ENCODE assay signal across 9 mouse cellular contexts in genomic region chr2:136058398-136058797, GRCm38 (mm10). TPM values are rescaled to one million over a fixed set of nuclear protein-coding genes. Genes with fewer than 3 reads are reported as not detected.
DNase-seq lines count a peak whose midpoint lies in the region; ATAC-seq and TF ChIP-seq lines count a peak whose summit lies in the region.
"Had no signal": no experiment of that assay in that cellular context is flagged by ENCODE, and none has a peak within 500 bp of the region (broad histone marks: within the 10 kb centered on the region; RNA-seq: fewer than 3 reads in every experiment).

No protein-coding gene starts in this region.

- no peak for TF ChIP-seq CTCF in left cerebral cortex, adult 2 months (IDR thresholded peaks at IDR 0.05)
- TF ChIP-seq CTCF in olfactory bulb, adult 2 months (IDR thresholded peaks at IDR 0.05; ENCODE audit: insufficient read depth, low read depth, low read length) = no peak

- peak overlapping the region; percentile 58 for H3K4me3 ChIP-seq in left cerebral cortex, adult 2 months
- peak overlapping the region; percentile 50 for H3K4me3 ChIP-seq in forebrain, embryonic 10.5 days
- H3K4me3 ChIP-seq in hindbrain, embryonic 16.5 days (ENCODE audit: low read length) = peak overlapping the region; percentile 48
- H3K4me3 ChIP-seq in olfactory bulb, adult 2 months (ENCODE audit: insufficient read depth, low read depth, low read length) = peak overlapping the region; percentile 53

- no peak for DNase-seq in left cerebral cortex, adult 2 months (ENCODE audit: extremely low spot score in 1 of 2, low spot score in 2 of 2)
- DNase-seq in left cerebral cortex, adult 11 months (ENCODE audit: low spot score) = no peak
- DNase-seq in forebrain, embryonic 10.5 days (ENCODE audit: extremely low spot score, low spot score) = no peak
- DNase-seq in left cerebral cortex, adult 9 months (ENCODE audit: low spot score in 2 of 2) = no peak
- no peak for DNase-seq in adrenal gland, postnatal 14 days
- DNase-seq: kidney, postnatal 36 days had no signal

- peak overlapping the region; percentile 71 for H3K9ac ChIP-seq in hindbrain, embryonic 16.5 days (ENCODE audit: low read depth, low read length)

- no peak for TF ChIP-seq POLR2A in olfactory bulb, adult 2 months (IDR thresholded peaks at IDR 0.05; ENCODE audit: insufficient read depth, low read depth, low read length)

- peak; percentile 38 for ATAC-seq in hindbrain, embryonic 16.5 days

- H3K27ac ChIP-seq in left cerebral cortex, adult 2 months = peak overlapping the region; percentile 86
- no peak overlapping the region for H3K27ac ChIP-seq in forebrain, embryonic 10.5 days
- peak overlapping the region; percentile 87 for H3K27ac ChIP-seq in hindbrain, embryonic 16.5 days (ENCODE audit: low read depth, low read length)
- no peak overlapping the region; the same call in 1 of the 2 replicates for H3K27ac ChIP-seq in olfactory bulb, adult 2 months (ENCODE audit: insufficient read depth, low read depth, low read length)

- H3K9me3 ChIP-seq in forebrain, embryonic 10.5 days = no peaks in the 10 kb centered on the region
- H3K9me3 ChIP-seq in hindbrain, embryonic 16.5 days (ENCODE audit: control insufficient read depth, low read length) = no peaks in the 10 kb centered on the region

- peaks cover 68% of the 10 kb centered on the region for H3K27me3 ChIP-seq in forebrain, embryonic 10.5 days (ENCODE audit: poor library complexity, severe bottlenecking)
- H3K27me3 ChIP-seq in hindbrain, embryonic 16.5 days (replicated peaks; ENCODE audit: control insufficient read depth, insufficient read depth, low read length) = no peaks in the 10 kb centered on the region

- H3K4me2 ChIP-seq in hindbrain, embryonic 16.5 days (ENCODE audit: low read length) = peak overlapping the region; percentile 78

- 5% methylated on average over 7 of the region's 7 CpGs for WGBS in forebrain, embryonic 10.5 days
- WGBS in hindbrain, embryonic 16.5 days = 3% methylated on average over 7 of the region's 7 CpGs
- WGBS in olfactory bulb, adult 2 months = 5% methylated on average over 7 of the region's 7 CpGs

- H3K4me1 ChIP-seq in forebrain, embryonic 10.5 days = peaks cover 28% of the 10 kb centered on the region
- peaks cover 10% of the 10 kb centered on the region for H3K4me1 ChIP-seq in hindbrain, embryonic 16.5 days (ENCODE audit: control insufficient read depth, insufficient read depth, low read depth, low read length)
- H3K4me1 ChIP-seq in olfactory bulb, adult 2 months (ENCODE audit: control insufficient read depth, insufficient read depth, low read length) = peaks cover 9% of the 10 kb centered on the region

- intact Hi-C loops in left cerebral cortex, adult 2 months (cut with DNase I) = loop anchor here (2.0 to 5.0 kb wide), 3 partner anchors 50 to 86 kb away; no protein-coding TSS in a partner anchor

- H3K36me3 ChIP-seq in forebrain, embryonic 10.5 days (replicated peaks) = no peaks in the 10 kb centered on the region
- no peaks in the 10 kb centered on the region for H3K36me3 ChIP-seq in hindbrain, embryonic 16.5 days (ENCODE audit: control insufficient read depth, insufficient read depth, low read length)

RNA-seq across cellular contexts. Expression of gene Lamp5, which starts 6.4 kb away (rescaled TPM):
- total RNA-seq in left cerebral cortex, adult 2 months (2021) = 100 to 1,000 TPM; 260 to 278 TPM
- 1.7 and 2.5 TPM in 2 replicates for polyA plus RNA-seq in forebrain, embryonic 10.5 days (2016; fragmentation: Nextera tagmentation; extraction: Ambion mirVana)
- polyA plus RNA-seq in hindbrain, embryonic 16.5 days (2015; fragmentation: Nextera tagmentation; extraction: Ambion mirVana) = 192 and 201 TPM in 2 replicates
- not detected in 2 replicates for polyA plus RNA-seq in olfactory bulb, adult 2 months (2012; ENCODE audit: insufficient read depth, insufficient read length, low replicate concordance, missing spikeins)
- not detected in 2 replicates for total RNA-seq in adrenal gland, postnatal 14 days (2021)
- total RNA-seq: megakaryocyte progenitor cell, adult 5-6 weeks had no signal

Comparison
In these comparisons a context has a peak if more than half of its experiments do, and no peak if none do; other contexts are left out.
1. H3K27ac ChIP-seq: peak in left cerebral cortex, adult 2 months (single experiment) and hindbrain, embryonic 16.5 days (single experiment); none in forebrain, embryonic 10.5 days (single experiment) and olfactory bulb, adult 2 months (single experiment).
2. Peak in every context shown above with its lines, with median percentiles within 50 percentile points of each other: H3K4me3 ChIP-seq.